Mouse (Mus musculus) G1E (cell line): ENCODE data around the gene Cul7. TPM values are rescaled to one million over a fixed set of nuclear protein-coding genes. Genes with fewer than 3 reads are reported as not detected.

Source experiments
- ATAC-seq: 2 replicates; pipeline ENCODE4 v1.8.0; 2016; ENCODE audit warnings: mild to moderate bottlenecking; ENCODE audit not compliant: insufficient number of reproducible peaks, poor library complexity, low FRiP score, severe bottlenecking; ENCODE audit errors: extremely low read depth
- DNase-seq: peaks from one replicate; pipeline ENCODE4 v3.0.0; 2012; ENCODE audit warnings: low spot score
- H3K27me3 ChIP-seq: 2 replicates; pipeline ENCODE4 v1.6.1; 2012; ENCODE audit warnings: mild to moderate bottlenecking, low read length, inconsistent platforms; ENCODE audit not compliant: insufficient read depth
- H3K36me3 ChIP-seq: replicated peaks from 2 replicates; pipeline ENCODE3; 2012; ENCODE audit warnings: mild to moderate bottlenecking, inconsistent platforms
- H3K4me1 ChIP-seq: 2 replicates; pipeline ENCODE4 v1.6.1; 2012; ENCODE audit warnings: low read depth, low read length, inconsistent platforms, mixed read lengths; ENCODE audit not compliant: insufficient read depth
- H3K4me3 ChIP-seq: 2 replicates; pipeline ENCODE4 v1.5.1; 2012; ENCODE audit warnings: low read depth, mild to moderate bottlenecking, inconsistent platforms, low read length, moderate library complexity, mixed read lengths
- H3K9me3 ChIP-seq: replicated peaks from 2 replicates; pipeline ENCODE4 v1.6.1; 2012; ENCODE audit warnings: inconsistent platforms
- CTCF ChIP-seq: IDR thresholded peaks from 2 replicates; pipeline ENCODE4 v1.5.1; 2012; ENCODE audit warnings: low read depth, low read length, inconsistent platforms, mixed read lengths
- GATA1 ChIP-seq: IDR thresholded peaks from 2 replicates; pipeline ENCODE4 v1.6.1; 2012; ENCODE audit warnings: borderline replicate concordance, low read length, inconsistent platforms, mixed read lengths
- GATA2 ChIP-seq: IDR thresholded peaks from 2 replicates; pipeline ENCODE4 v1.6.1; 2012; ENCODE audit warnings: low read depth, low read length, inconsistent platforms, borderline replicate concordance
- POLR2AphosphoS5 ChIP-seq: IDR thresholded peaks from 2 replicates; pipeline ENCODE4 v1.6.1; 2012; ENCODE audit warnings: low read depth, low read length, inconsistent platforms; ENCODE audit not compliant: insufficient replicate concordance
- TAL1 ChIP-seq: conservative IDR thresholded peaks from 2 replicates; pipeline ENCODE4 v1.6.1; 2012; ENCODE audit warnings: low read depth, low read length, inconsistent platforms, mixed read lengths
- polyA plus RNA-seq: library from polyadenylated mRNA; stranded (reverse); fragments of >175 nt; gene quantifications from 2 replicates; pipeline ENCODE4 v1.2.3, GENCODE M21; 2012
- total RNA-seq, 2 experiments: library from RNA; stranded (forward) in 1 of 2; stranded (reverse) in 1 of 2; fragments of 200-1000 nt in 1 of 2; fragments of >200 nt in 1 of 2; fragmentation: Nextera tagmentation in 1 of 2; gene quantifications; 2 replicates each; pipeline ENCODE4 v1.2.3; 2014 to 2017

Cul7 gene
- total RNA-seq (2014; fragmentation: Nextera tagmentation) (44.1 and 47.4 TPM in 2 replicates), total RNA-seq (2017) (27.4 and 30.0 TPM in 2 replicates), polyA plus RNA-seq (136 and 142 TPM in 2 replicates)

- no peaks in the 10 kb centered on the region for H3K9me3 ChIP-seq
- DNase-seq = peak; percentile 100
- H3K4me1 ChIP-seq = peaks cover 67% of the 10 kb centered on the region
- H3K36me3 ChIP-seq = peaks cover 71% of the 10 kb centered on the region
- TF ChIP-seq POLR2AphosphoS5 = no peak
- TF ChIP-seq GATA1 = no peak
- no peak for TF ChIP-seq TAL1
- TF ChIP-seq GATA2 = no peak
- no peak for TF ChIP-seq CTCF
- ATAC-seq = peak; percentile 70; the same call in 1 of the 2 replicates
- no peaks in the 10 kb centered on the region for H3K27me3 ChIP-seq
- peak within 1 kb of the TSS; percentile 84 for H3K4me3 ChIP-seq
Measured at GRCm38 (mm10) chr17:46650232-46651031, at the start of gene Cul7. Cul7 (plus strand) TSS chr17:46650337.

DNA sequence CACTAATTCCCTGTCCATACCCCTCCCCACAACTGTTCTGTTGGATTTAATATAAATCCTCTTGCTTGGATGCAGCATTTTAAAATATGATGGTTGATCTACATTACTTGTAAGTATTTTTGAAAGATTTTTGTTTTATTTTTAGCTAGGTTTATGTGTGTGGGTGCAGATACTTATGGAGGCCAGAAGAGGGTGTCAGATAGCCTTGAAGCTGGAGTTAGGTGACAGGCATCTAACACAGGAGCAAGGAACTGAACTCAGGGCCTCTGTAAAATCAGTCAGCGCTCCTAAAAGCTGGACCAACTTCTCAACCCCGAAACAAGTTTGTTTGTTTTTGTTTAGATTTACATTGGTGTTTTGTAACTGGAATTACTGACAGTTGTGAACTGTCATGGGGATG lies 49.6 kb upstream of the Cul7 start:
- Histone ChIP-seq H3K4me1 (no peaks in the 10 kb centered on the region), H3K4me3 (no peak overlapping the region), H3K9me3 (no peaks in the 10 kb centered on the region), H3K36me3 (no peaks in the 10 kb centered on the region), H3K27me3 (peaks cover 15% of the 10 kb centered on the region)
- no peak for ATAC-seq
- no peak for DNase-seq
- TF ChIP-seq GATA1 = no peak
- TF ChIP-seq CTCF = no peak
- TF ChIP-seq GATA2 = no peak
- TF ChIP-seq TAL1 = no peak
- TF ChIP-seq POLR2AphosphoS5 = no peak

- H3K36me3 ChIP-seq = no peaks in the 10 kb centered on the region
- no peak for TF ChIP-seq GATA1
- no peak for TF ChIP-seq GATA2
- TF ChIP-seq CTCF = no peak
- no peak for TF ChIP-seq TAL1
- no peak for TF ChIP-seq POLR2AphosphoS5
- peaks cover 17% of the 10 kb centered on the region for H3K27me3 ChIP-seq
- H3K4me1 ChIP-seq = no peaks in the 10 kb centered on the region
- no peak overlapping the region for H3K4me3 ChIP-seq
- no peak for ATAC-seq
- no peaks in the 10 kb centered on the region for H3K9me3 ChIP-seq
- DNase-seq = no peak
Measured at GRCm38 (mm10) chr17:46602212-46602611, 47.9 kb upstream of the Cul7 start.

GRCm38 (mm10) chr17:46603229-46603628 lies 46.9 kb upstream of the Cul7 start:
- no peaks in the 10 kb centered on the region for H3K4me1 ChIP-seq
- ATAC-seq = no peak

DNA sequence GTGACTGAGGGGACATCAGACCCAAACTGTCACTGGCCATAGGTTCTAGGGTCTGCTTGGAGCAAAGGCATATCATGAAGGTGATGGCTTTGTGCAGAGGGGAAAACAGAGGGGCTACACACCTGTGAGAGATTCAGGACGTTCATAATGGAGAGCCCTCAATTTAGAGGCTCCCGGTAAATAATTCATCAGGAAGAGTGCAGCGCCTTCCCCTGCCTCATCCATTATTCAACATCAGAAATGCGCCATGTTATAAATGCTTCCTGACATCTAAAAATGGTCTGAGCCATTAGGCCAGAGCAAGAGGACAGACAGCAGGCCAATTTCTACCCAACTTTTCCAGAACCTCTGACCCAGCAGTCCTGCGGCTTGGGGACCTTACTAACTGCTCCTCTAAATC lies 45.0 kb upstream of the Cul7 start:
- no peak for ATAC-seq
- TF ChIP-seq POLR2AphosphoS5 = no peak
- TF ChIP-seq GATA2 = no peak
- no peak for TF ChIP-seq GATA1
- TF ChIP-seq TAL1 = no peak
- TF ChIP-seq CTCF = no peak
- H3K36me3 ChIP-seq = no peaks in the 10 kb centered on the region
- no peak for DNase-seq
- no peak overlapping the region for H3K4me3 ChIP-seq
- H3K27me3 ChIP-seq = peaks cover 17% of the 10 kb centered on the region
- H3K9me3 ChIP-seq = no peaks in the 10 kb centered on the region
- no peaks in the 10 kb centered on the region for H3K4me1 ChIP-seq

More at GRCm38 (mm10) chr17:46603229-46603628, 46.9 kb upstream of the Cul7 start:
- Histone ChIP-seq H3K27me3 (peaks cover 18% of the 10 kb centered on the region), H3K36me3 (no peaks in the 10 kb centered on the region), H3K9me3 (no peaks in the 10 kb centered on the region), H3K4me3 (no peak overlapping the region)
- TF ChIP-seq GATA2 = no peak
- TF ChIP-seq POLR2AphosphoS5 = no peak
- TF ChIP-seq CTCF = no peak
- TF ChIP-seq TAL1 = no peak
- TF ChIP-seq GATA1 = no peak
- DNase-seq = no peak

DNA sequence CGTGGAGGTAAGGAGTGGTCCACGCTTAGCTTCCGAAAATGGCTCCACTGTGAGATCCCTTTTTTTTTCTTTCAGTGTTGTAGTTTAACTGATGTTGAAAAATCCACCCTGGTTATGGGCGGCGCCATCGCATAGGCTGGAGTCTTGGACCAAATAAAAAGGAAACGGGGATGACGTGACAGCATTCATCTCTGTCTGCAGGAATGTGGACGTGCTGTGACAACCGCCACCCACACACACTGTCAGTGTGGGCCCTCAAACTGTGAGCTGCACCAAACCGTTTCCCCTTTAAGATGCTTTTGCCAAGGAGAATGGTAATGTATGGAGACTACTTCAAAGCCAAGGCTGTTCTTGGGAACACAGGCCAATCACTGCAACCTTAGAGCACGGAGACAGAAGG lies 44.1 kb upstream of the Cul7 start:
- ATAC-seq = no peak
- Histone ChIP-seq H3K4me3 (no peak overlapping the region), H3K36me3 (no peaks in the 10 kb centered on the region), H3K4me1 (no peaks in the 10 kb centered on the region), H3K27me3 (peaks cover 20% of the 10 kb centered on the region), H3K9me3 (no peaks in the 10 kb centered on the region)
- no peak for TF ChIP-seq GATA2
- no peak for TF ChIP-seq GATA1
- no peak for TF ChIP-seq TAL1
- no peak for TF ChIP-seq POLR2AphosphoS5
- TF ChIP-seq CTCF = no peak
- DNase-seq = no peak
